Mouse (Mus musculus): ENCODE data around the gene Eml4.

- TF ChIP-seq CTCF (IDR thresholded peaks at IDR 0.05; ENCODE audit: low read depth, low read length) (no peak), GATA1 (IDR thresholded peaks at IDR 0.05; ENCODE audit: borderline replicate concordance, low read length) (no peak), POLR2AphosphoS5 (IDR thresholded peaks at IDR 0.05; ENCODE audit: insufficient replicate concordance, low read depth, low read length) (no peak), TAL1 (conservative IDR thresholded peaks at IDR 0.05; ENCODE audit: low read depth, low read length) (no peak), GATA2 (IDR thresholded peaks at IDR 0.05; ENCODE audit: borderline replicate concordance, low read depth, low read length) (no peak)
Observed at GRCm38 (mm10) chr17:83351119-83351531, 394 bp downstream of the Eml4 start.

All from G1E (cell line).